Mouse (Mus musculus): Measurements from ENCODE around the gene Cuzd1.

Gene Cuzd1

DNA sequence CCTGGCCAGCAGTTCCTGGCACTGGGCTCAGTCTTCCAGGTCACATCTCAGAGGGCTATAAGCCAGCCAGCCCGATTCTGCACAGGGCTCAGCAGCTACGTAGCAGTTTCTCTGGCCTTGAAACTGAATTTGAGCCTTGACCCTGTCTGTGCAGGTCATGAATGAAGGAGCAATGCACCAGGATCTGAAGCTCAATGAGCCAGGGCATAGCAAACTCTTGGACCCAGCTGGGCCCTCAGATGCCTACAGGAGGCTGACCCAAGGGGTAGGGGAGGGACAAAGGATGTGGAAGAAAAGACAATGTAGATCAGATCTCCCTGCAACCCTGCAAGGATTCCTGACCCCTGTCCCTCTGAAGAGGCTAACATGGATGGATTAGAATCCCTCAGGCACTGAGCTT lies at the start of gene Cuzd1:
Cuzd1 (minus strand) TSS at position 101 of the 400 bp plus-strand sequence.
- DNase-seq, result no peak

DNA sequence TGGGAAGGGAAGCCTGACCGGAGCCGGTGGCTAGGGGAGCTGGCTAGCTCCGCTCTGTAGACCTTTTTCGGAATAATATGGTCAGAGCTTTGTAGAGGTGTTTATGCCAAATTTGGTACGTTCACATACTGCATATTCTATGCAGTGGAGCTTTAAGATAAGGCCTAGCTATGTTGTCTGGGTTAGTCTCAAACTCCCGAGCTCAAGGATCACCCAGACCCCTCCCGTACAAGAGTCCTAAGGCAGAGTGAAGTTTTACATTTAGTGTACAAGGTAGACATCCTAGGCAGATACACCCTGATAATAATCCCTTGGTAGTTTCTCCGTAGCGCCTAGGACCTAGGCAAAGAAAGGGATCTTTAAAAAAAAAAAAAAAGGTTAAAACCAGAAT lies 49.4 kb upstream of the Cuzd1 start:
- DNase-seq, result no peak

DNA sequence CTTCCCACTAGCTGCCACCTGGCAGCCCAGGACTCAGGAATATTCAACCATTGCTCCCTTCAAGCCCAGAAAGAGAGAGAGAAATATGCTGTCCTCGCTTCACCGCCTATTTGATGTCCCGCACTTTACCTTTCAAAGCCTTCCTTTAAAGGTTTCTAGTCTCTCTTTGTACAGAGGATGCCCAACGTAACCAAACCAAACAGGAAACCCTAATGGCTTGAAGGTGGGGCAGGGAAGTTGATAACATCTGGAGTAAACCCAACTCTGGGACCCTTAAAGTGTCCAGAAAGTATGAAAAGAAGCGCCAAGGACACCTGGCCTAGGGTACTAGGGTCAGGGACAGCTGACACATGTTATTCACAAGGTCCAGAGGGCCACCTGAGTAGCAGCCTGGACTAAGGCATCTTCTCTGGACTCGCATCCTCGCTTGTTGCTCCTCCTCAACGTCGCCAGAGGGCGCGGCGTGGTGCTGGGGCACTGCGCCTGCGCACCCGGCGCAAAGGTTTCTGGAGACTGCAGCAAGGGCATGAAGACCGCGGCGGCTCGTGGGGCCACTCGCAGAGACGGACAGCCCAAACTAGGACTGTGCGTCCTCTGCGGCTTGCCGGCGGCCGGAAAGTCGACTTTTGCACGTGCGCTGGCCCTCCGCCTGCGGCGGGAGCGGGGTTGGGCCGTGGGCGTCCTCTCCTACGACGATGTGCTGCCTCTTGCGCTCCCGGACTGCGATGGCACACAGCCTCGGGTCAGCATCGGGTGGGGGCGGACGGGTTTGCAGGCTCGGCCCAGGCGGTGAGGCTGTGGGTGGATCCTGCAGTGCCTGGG lies 48.8 kb upstream of the Cuzd1 start, which contains the start of gene Pstk:
Pstk (plus strand) TSS at position 494 of the 822 bp plus-strand sequence.
- peak; percentile 89 to 94 for DNase-seq

DNA sequence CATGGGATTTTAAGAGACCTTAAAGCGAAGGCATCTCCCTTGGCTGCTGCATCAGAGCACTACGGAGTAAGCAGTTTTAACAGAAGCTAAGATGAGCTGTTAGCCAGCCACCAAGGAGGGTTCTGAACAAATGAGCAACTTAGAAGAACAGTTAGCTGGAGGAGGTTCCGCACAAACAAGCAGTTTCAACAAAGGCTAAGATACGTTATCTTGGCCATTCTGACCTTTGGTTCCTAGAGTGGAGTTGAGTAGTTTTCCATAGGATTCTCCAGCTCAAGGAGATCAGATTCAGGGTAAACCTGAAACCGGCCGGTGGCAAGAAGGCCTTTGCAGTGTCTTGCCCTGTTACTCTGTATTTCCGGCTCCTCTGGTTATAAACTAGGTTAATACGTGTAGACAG lies 42.0 kb upstream of the Cuzd1 start:
- DNase-seq, result no peak

GRCm38 (mm10) chr7:131362615-131363300 lies 40.7 kb upstream of the Cuzd1 start, which contains the start of gene 2310057M21Rik:
Gene 2310057M21Rik (minus strand): TSS chr7:131362759.
- DNase-seq, result peak; percentile 94 to 97

DNA sequence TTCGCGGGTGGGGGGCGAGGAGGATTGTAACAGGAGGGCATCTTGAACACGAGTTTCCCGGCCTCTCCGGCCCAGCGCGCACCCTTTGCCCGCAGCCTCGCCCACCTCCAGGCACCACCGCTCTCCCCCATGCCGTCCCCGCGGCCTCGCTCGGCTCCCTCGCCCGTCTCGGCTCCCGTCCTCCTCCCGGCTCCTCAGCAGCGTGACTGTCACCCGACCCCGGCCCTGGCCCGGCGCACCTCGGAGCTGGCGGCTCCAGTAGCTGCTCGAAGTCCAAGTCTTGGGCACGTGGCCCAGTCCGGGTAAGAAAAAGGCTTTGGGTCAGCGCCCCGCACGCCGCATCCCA lies 40.1 kb upstream of the Cuzd1 start:
- no peak for DNase-seq

GRCm38 (mm10) chr7:131356105-131356504 lies 34.0 kb upstream of the Cuzd1 start:
- DNase-seq, result no peak

DNA sequence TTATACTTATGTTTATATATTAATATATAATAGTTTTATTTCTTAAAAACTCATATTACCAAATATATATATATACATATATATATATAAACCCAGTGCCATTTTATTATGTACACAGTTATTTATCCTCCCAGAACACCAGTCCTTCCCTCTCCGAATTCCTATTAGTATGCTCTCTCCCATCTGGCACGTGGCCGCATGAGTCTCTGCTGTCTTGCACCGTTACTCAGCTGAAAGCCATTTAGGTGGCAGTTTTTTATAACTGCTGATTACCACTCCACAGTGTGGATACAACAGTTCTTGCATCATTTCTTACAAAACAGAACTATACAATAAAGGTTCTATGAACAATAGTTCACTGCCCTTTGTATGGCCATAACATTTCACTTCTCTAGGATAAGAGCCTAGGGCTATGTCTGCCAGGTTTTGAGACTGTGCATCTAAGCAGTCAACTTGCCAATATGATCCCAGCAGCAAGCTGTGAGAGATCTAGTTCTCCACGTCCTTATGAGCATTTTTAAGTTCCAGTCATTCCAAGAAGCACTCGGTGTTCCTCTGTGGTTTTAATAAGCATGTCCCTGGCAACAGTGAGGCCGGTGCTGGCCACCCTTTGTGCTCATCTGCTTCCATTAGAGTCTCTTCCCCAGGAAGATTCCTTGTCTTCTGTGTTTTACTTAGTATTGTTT lies 23.9 kb upstream of the Cuzd1 start:
- DNase-seq, result no peak

- no peak for DNase-seq
These were observed 15.5 kb upstream of the Cuzd1 start for GRCm38 (mm10) chr7:131337502-131338068.

GRCm38 (mm10) chr7:131333564-131333963 lies 11.5 kb upstream of the Cuzd1 start, which contains the start of gene Fam24a:
Gene Fam24a (plus strand): TSS chr7:131333864.
- DNase-seq, result no peak

- no peak for DNase-seq
These were observed 9.6 kb upstream of the Cuzd1 start for GRCm38 (mm10) chr7:131331688-131332087.

DNA sequence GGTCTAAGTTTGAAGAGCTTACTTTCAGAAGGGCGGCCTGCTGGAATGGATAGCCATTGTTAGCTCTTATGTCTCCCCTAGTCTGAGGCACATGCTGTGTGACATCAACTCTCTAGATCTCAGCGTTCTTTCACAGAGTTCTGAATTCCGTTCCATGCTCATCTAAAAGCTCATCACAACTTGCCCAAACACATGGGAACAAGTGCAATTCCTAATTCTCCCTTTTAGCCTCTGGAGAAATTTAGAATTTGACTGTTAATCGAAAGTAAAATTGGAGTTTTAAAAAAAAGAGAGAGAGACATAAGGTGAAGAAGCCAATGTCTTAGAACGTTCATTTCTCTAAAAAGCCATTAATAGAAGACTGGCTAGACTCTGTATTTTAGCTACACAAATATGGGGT lies 7.3 kb upstream of the Cuzd1 start, which contains the start of gene Fam24b:
Fam24b (minus strand) TSS at position 101 of the 400 bp plus-strand sequence.
- DNase-seq, result no peak

GRCm38 (mm10) chr7:131327054-131327453 lies 5.0 kb upstream of the Cuzd1 start:
- no peak for DNase-seq

DNA sequence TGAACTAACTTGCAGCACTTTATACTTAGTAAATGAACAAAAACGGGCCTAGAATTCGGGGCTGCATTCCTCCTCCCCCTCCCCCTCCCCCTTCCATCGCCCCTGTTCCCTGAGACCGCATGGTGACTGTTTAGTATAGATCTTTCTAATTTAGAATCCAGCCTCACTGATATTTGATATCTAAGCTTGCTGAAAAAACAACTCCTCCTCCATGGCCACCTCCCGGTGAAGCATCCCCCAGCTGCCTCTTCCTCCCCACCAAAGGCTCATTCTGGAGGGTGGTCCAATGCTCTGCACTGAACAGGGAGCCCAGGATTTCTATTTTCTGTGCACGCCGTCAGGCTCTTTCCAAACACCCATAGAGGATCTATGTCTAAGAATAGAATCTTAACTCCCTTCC lies 3.8 kb downstream of the Cuzd1 start:
- no peak for DNase-seq

DNA sequence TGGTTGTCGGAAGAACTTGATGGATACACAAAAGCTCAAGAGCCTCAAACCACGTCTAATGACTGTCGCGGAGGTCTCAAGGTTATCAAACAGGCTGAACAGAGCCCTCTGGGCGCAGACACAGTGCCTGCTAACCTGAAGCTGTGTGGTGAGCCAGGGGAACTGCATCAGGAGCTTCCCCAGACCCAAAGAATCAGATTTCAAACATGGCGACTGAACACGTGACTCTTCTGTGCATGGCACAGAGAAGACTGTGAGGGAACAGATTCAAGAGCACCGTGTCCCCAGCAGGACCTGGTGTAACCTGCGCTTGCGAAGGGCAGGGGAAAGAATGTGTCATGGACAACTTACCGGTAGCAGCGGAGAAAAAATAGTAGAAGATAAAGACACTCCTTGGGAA lies 4.5 kb downstream of the Cuzd1 start:
- DNase-seq, result no peak

DNA sequence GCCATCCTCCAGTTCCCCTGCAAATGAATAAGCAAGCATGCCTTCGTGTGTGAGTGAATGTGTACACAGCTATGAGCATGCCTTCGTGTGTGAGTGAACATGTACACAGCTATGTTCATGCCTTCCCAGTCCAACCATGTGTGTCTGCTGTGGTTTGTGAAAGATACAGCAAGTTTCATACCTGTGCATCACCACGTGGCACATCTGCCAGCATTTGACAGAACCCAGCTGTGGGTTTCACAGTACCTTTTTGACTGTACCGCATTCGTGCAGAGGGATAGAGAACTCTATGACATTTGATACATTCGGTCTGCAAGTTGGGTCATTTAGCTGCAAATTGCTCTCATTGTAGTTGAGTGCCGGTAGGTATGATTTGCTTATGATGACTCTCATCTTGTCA lies 7.6 kb downstream of the Cuzd1 start:
- DNase-seq, result no peak

GRCm38 (mm10) chr7:131306733-131307132 lies 15.4 kb downstream of the Cuzd1 start:
- DNase-seq, result no peak

- no peak for DNase-seq
These were observed 18.8 kb downstream of the Cuzd1 start for GRCm38 (mm10) chr7:131303340-131303739.

DNA sequence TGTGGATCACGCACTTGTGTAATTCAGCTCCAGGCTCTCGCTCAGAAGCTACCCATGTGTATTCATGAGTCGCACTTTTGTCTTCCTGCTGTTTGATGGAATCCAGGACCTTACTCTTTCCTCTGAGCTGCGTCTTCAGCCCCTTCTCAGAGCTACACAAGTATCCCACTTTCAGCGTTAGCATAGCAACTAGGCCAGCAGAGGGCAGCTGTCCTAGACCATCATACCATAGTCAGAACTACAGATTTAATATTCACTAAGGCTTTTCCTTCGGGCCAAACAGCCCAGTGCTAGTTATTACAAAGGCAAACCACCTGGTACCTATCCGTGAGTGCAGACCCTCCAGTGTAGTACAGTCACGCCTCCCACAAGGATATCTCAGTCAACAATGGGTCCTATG lies 24.9 kb downstream of the Cuzd1 start:
- peak; percentile 7 to 18 for DNase-seq

- no peak for DNase-seq
These were observed 56.2 kb downstream of the Cuzd1 start for GRCm38 (mm10) chr7:131265851-131266250.

DNA sequence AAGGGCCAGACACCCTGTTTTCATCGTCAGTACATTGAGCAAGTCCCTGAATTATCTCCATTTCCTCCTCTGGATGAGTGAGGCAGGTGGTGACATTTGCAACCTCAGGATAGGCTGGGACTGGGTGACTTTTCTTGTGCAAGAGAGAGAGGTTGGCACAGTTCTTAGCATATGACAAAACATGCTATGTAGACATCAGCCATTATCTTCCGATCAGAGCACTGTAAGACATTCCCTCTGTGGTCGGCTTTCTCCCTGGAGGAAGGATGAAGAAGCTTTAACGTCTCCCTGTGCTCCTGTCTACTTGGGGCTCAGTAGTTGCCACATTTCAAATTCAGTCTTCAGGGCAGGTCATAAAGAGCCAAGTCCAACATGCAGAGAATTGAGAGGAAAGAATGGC lies 57.8 kb downstream of the Cuzd1 start:
- no peak for DNase-seq

DNA sequence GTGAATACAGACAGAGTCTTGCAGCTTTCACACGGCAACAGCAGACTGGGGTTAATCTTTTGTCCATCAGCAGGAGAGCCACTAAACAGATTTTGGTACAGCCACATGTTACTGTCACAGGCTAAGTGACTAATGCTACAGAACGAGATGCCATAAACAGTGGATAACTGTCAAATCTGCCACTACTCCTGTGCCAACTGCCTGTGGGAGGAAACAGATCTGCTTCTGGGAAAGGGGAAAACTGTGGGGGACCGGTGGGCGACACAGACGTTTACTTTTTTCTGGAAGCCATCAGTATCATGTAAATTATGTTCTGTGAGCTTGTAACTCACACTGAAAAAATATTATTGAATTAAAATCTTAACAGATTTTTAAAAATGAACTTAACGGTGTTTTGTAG lies 61.1 kb downstream of the Cuzd1 start:
- DNase-seq, result no peak
